Mouse (Mus musculus) heart, embryonic 11.5 days (tissue): ENCODE results near the gene Skp2. TPM values are rescaled to one million over a fixed set of nuclear protein-coding genes. Genes with fewer than 3 reads are reported as not detected.
"Not testable (repeated sequence)": the region's sequence is repeated elsewhere in the genome, so short reads cannot be mapped to it uniquely, and the experiment has no call there.

Experiments used
- ATAC-seq: fragments of 200-750 bp; cut with Nextera tagmentation; replicated peaks from 2 replicates; pipeline ENCODE4 v1.8.0; 2017; ENCODE audit warnings: moderate library complexity; ENCODE audit not compliant: insufficient number of reproducible peaks, low FRiP score, low TSS enrichment
- H3K27ac ChIP-seq: fragments of 300-500 bp; sonication (generic); 2 replicates; pipeline ENCODE4 v1.5.1; 2014; ENCODE audit warnings: mild to moderate bottlenecking, low read depth, low read length
- H3K27me3 ChIP-seq: fragments of 300-500 bp; sonication (generic); 2 replicates; pipeline ENCODE4 v1.6.1; 2014; ENCODE audit warnings: mild to moderate bottlenecking, low read length, mixed read lengths; ENCODE audit not compliant: control insufficient read depth, insufficient read depth
- H3K36me3 ChIP-seq: fragments of 300-500 bp; sonication (generic); 2 replicates; pipeline ENCODE4 v1.6.1; 2014; ENCODE audit warnings: mild to moderate bottlenecking, low read length, moderate library complexity, mixed read lengths; ENCODE audit not compliant: control insufficient read depth, insufficient read depth
- H3K4me1 ChIP-seq: fragments of 300-500 bp; sonication (generic); 2 replicates; pipeline ENCODE4 v1.6.1; 2014; ENCODE audit warnings: low read length; ENCODE audit not compliant: control insufficient read depth, insufficient read depth
- H3K4me2 ChIP-seq: fragments of 300-500 bp; sonication (generic); 2 replicates; pipeline ENCODE4 v1.6.1; 2014; ENCODE audit warnings: mild to moderate bottlenecking, moderate library complexity
- H3K4me3 ChIP-seq: fragments of 300-500 bp; sonication (generic); 2 replicates; pipeline ENCODE4 v1.5.1; 2014; ENCODE audit warnings: low read depth, low read length
- H3K9ac ChIP-seq: fragments of 300-500 bp; sonication (generic); 2 replicates; pipeline ENCODE4 v1.6.1; 2014; ENCODE audit warnings: mild to moderate bottlenecking, low read depth, low read length, moderate library complexity
- H3K9me3 ChIP-seq: fragments of 300-500 bp; sonication (generic); replicated peaks from 2 replicates; pipeline ENCODE4 v1.6.1; 2016; ENCODE audit warnings: low read length; ENCODE audit not compliant: control insufficient read depth
- WGBS: fragments of 180-500 bp; shearing (Covaris S2); extraction: QIAGEN DNeasy Blood & Tissue Kit; methylation state at CpG from one replicate; pipeline ENCODE4 v1.1.7; 2014; ENCODE audit not compliant: insufficient replicate concordance; 5-methylcytosine and 5-hydroxymethylcytosine counted together
- polyA plus RNA-seq: library from polyadenylated mRNA; unstranded; fragments of >200 nt; fragmentation: Nextera tagmentation; extraction: Ambion mirVana; gene quantifications from 2 replicates; pipeline ENCODE4 v1.2.1, GENCODE M21; 2014

Gene Skp2
- polyA plus RNA-seq: 53.3 and 55.0 TPM in 2 replicates

- H3K4me2 ChIP-seq: no peak within 1 kb of the TSS
- peaks cover 10% of the 10 kb centered on the region for H3K36me3 ChIP-seq
- H3K9ac ChIP-seq: no peak within 1 kb of the TSS
- no peaks in the 10 kb centered on the region for H3K4me1 ChIP-seq
- ATAC-seq: no peak
- H3K27me3 ChIP-seq: no peaks in the 10 kb centered on the region
- no peak within 1 kb of the TSS for H3K27ac ChIP-seq
- H3K4me3 ChIP-seq: no peak within 1 kb of the TSS
- no peaks in the 10 kb centered on the region for H3K9me3 ChIP-seq
Measured at GRCm38 (mm10) chr15:9155325-9155724, at the start of gene Skp2. Skp2 (minus strand) TSS chr15:9155425.

GRCm38 (mm10) chr15:9198421-9198820 lies 43.2 kb upstream of the Skp2 start:
- Histone ChIP-seq H3K9ac (no peak overlapping the region), H3K9me3 (no peaks in the 10 kb centered on the region), H3K4me1 (no peaks in the 10 kb centered on the region), H3K27me3 (no peaks in the 10 kb centered on the region), H3K27ac (no peak overlapping the region), H3K4me3 (no peak overlapping the region), H3K4me2 (no peak overlapping the region), H3K36me3 (0 out of 2 replicates have a peak, but pooled peaks cover 3% of the 10 kb centered on the region)
- ATAC-seq: no peak
- 53% methylated on average over 6 of the region's 6 CpGs for WGBS

- H3K9ac ChIP-seq, H3K4me3 ChIP-seq, H3K36me3 ChIP-seq, H3K27me3 ChIP-seq, H3K4me2 ChIP-seq, H3K27ac ChIP-seq, H3K9me3 ChIP-seq, H3K4me1 ChIP-seq, ATAC-seq: not testable (repeated sequence)
Measured at GRCm38 (mm10) chr15:9192685-9193084, 37.5 kb upstream of the Skp2 start.

- Histone ChIP-seq H3K27me3 (no peaks in the 10 kb centered on the region), H3K4me3 (no peak overlapping the region), H3K4me1 (no peaks in the 10 kb centered on the region), H3K4me2 (no peak overlapping the region), H3K9me3 (no peaks in the 10 kb centered on the region), H3K27ac (no peak overlapping the region), H3K36me3 (peaks cover 5% of the 10 kb centered on the region; the same call in 1 of the 2 replicates), H3K9ac (no peak overlapping the region)
- no peak for ATAC-seq
- WGBS: 83% methylated on average over 2 of the region's 2 CpGs
Measured at GRCm38 (mm10) chr15:9189796-9190195, 34.6 kb upstream of the Skp2 start.

GRCm38 (mm10) chr15:9183995-9184394 lies 28.8 kb upstream of the Skp2 start:
- 91% methylated on average over 5 of the region's 5 CpGs for WGBS
- peaks cover 7% of the 10 kb centered on the region; the same call in 1 of the 2 replicates for H3K36me3 ChIP-seq
- no peak overlapping the region for H3K27ac ChIP-seq
- ATAC-seq: no peak
- no peaks in the 10 kb centered on the region for H3K9me3 ChIP-seq
- no peak overlapping the region for H3K4me3 ChIP-seq
- H3K9ac ChIP-seq: no peak overlapping the region
- H3K4me1 ChIP-seq: no peaks in the 10 kb centered on the region
- no peak overlapping the region for H3K4me2 ChIP-seq
- H3K27me3 ChIP-seq: no peaks in the 10 kb centered on the region

GRCm38 (mm10) chr15:9177038-9177437 lies 21.8 kb upstream of the Skp2 start:
- 87% methylated on average over 3 of the region's 3 CpGs for WGBS
- H3K4me2 ChIP-seq: no peak overlapping the region
- H3K27me3 ChIP-seq: no peaks in the 10 kb centered on the region
- no peak overlapping the region for H3K4me3 ChIP-seq
- no peaks in the 10 kb centered on the region for H3K4me1 ChIP-seq
- peaks cover 5% of the 10 kb centered on the region; the same call in 1 of the 2 replicates for H3K36me3 ChIP-seq
- H3K9me3 ChIP-seq: no peaks in the 10 kb centered on the region
- ATAC-seq: no peak
- H3K27ac ChIP-seq: no peak overlapping the region
- no peak overlapping the region for H3K9ac ChIP-seq

GRCm38 (mm10) chr15:9164125-9164524 lies 8.9 kb upstream of the Skp2 start:
- no peak for ATAC-seq
- no peak overlapping the region for H3K4me3 ChIP-seq
- no peaks in the 10 kb centered on the region for H3K9me3 ChIP-seq
- no peak overlapping the region for H3K27ac ChIP-seq
- H3K4me2 ChIP-seq: no peak overlapping the region
- WGBS: 61% methylated on average over 6 of the region's 6 CpGs
- H3K9ac ChIP-seq: no peak overlapping the region
- H3K4me1 ChIP-seq: no peaks in the 10 kb centered on the region
- peaks cover 3% of the 10 kb centered on the region for H3K36me3 ChIP-seq
- no peaks in the 10 kb centered on the region for H3K27me3 ChIP-seq

GRCm38 (mm10) chr15:9162557-9163070 lies 7.4 kb upstream of the Skp2 start:
- H3K36me3 ChIP-seq: 0 out of 2 replicates have a peak, but pooled peaks cover 3% of the 10 kb centered on the region
- ATAC-seq: no peak

GRCm38 (mm10) chr15:9140684-9141171 lies 14.5 kb downstream of the Skp2 start:
- H3K27ac ChIP-seq: peak overlapping the region; percentile 74
- ATAC-seq: peak; percentile 69
- H3K36me3 ChIP-seq: peaks cover 8% of the 10 kb centered on the region
- peaks cover 7% of the 10 kb centered on the region; the same call in 1 of the 2 replicates for H3K4me1 ChIP-seq
- peak overlapping the region; percentile 94 for H3K4me3 ChIP-seq
- peak overlapping the region; percentile 81 for H3K4me2 ChIP-seq
- peak overlapping the region; percentile 86 for H3K9ac ChIP-seq
- no peaks in the 10 kb centered on the region for H3K9me3 ChIP-seq
- under 1% methylated on average over 37 of the region's 37 CpGs for WGBS
- H3K27me3 ChIP-seq: no peaks in the 10 kb centered on the region

More at GRCm38 (mm10) chr15:9162557-9163070, 7.4 kb upstream of the Skp2 start:
- no peaks in the 10 kb centered on the region for H3K9me3 ChIP-seq
- 79% methylated on average over 4 of the region's 4 CpGs for WGBS
- H3K4me2 ChIP-seq: no peak overlapping the region
- H3K9ac ChIP-seq: no peak overlapping the region
- no peaks in the 10 kb centered on the region for H3K27me3 ChIP-seq
- no peak overlapping the region for H3K4me3 ChIP-seq
- no peak overlapping the region for H3K27ac ChIP-seq
- H3K4me1 ChIP-seq: no peaks in the 10 kb centered on the region
